Mouse (Mus musculus) right cerebral cortex, adult 18-20 months (tissue): ENCODE measurements around the gene Henmt1.

ENCODE experiments used
- DNase-seq: peaks from one replicate; pipeline ENCODE4 v3.0.0; 2022; ENCODE audit warnings: mixed read lengths

The Henmt1 gene

GRCm38 (mm10) chr3:108939573-108939972, at the start of gene Henmt1:
Henmt1 (plus strand) TSS chr3:108939873.
- no peak for DNase-seq

- DNase-seq: no peak
Measured at GRCm38 (mm10) chr3:108889908-108890307, 49.8 kb upstream of the Henmt1 start, which contains the start of gene Fndc7. Fndc7 (minus strand) TSS chr3:108890008.

GRCm38 (mm10) chr3:108892080-108892479, 47.6 kb upstream of the Henmt1 start:
- DNase-seq: no peak

GRCm38 (mm10) chr3:108892914-108893313, 46.8 kb upstream of the Henmt1 start:
- DNase-seq: no peak

GRCm38 (mm10) chr3:108898640-108899039, 41.0 kb upstream of the Henmt1 start:
- no peak for DNase-seq

- no peak for DNase-seq
Measured at GRCm38 (mm10) chr3:108900147-108900546, 39.5 kb upstream of the Henmt1 start.

- DNase-seq: no peak
Measured at GRCm38 (mm10) chr3:108900681-108901080, 39.0 kb upstream of the Henmt1 start.

- DNase-seq: no peak
Measured at GRCm38 (mm10) chr3:108902038-108902437, 37.6 kb upstream of the Henmt1 start.

- DNase-seq: no peak
Measured at GRCm38 (mm10) chr3:108902934-108903333, 36.7 kb upstream of the Henmt1 start.

- DNase-seq: no peak
Measured at GRCm38 (mm10) chr3:108910303-108911080, 29.2 kb upstream of the Henmt1 start.

GRCm38 (mm10) chr3:108911081-108911547, 28.6 kb upstream of the Henmt1 start:
- DNase-seq: peak; percentile 42

GRCm38 (mm10) chr3:108911548-108912413, 27.9 kb upstream of the Henmt1 start, which contains the start of gene Prpf38b:
Prpf38b (minus strand) TSS chr3:108911727.
- peak; percentile 97 for DNase-seq

- no peak for DNase-seq
Measured at GRCm38 (mm10) chr3:108915999-108916398, 23.7 kb upstream of the Henmt1 start.

- no peak for DNase-seq
Measured at GRCm38 (mm10) chr3:108916857-108917256, 22.8 kb upstream of the Henmt1 start.

- DNase-seq: no peak
Measured at GRCm38 (mm10) chr3:108917986-108918385, 21.7 kb upstream of the Henmt1 start.

- no peak for DNase-seq
Measured at GRCm38 (mm10) chr3:108918852-108919251, 20.8 kb upstream of the Henmt1 start.

- DNase-seq: no peak
Measured at GRCm38 (mm10) chr3:108920442-108921070, 19.1 kb upstream of the Henmt1 start.

GRCm38 (mm10) chr3:108921822-108922221, 17.9 kb upstream of the Henmt1 start:
- no peak for DNase-seq

- DNase-seq: no peak
Measured at GRCm38 (mm10) chr3:108925677-108926076, 14.0 kb upstream of the Henmt1 start.

- no peak for DNase-seq
Measured at GRCm38 (mm10) chr3:108926308-108926707, 13.4 kb upstream of the Henmt1 start.

GRCm38 (mm10) chr3:108933557-108933956, 6.1 kb upstream of the Henmt1 start:
- DNase-seq: no peak

- DNase-seq: no peak
Measured at GRCm38 (mm10) chr3:108938691-108939090, 982 bp upstream of the Henmt1 start.

- no peak for DNase-seq
Measured at GRCm38 (mm10) chr3:108940001-108940633, 444 bp downstream of the Henmt1 start, which contains the start of gene Gm9857. Gm9857 (minus strand) TSS chr3:108940445.
